Mouse (Mus musculus) large intestine, adult 2 months (tissue): Measurements from ENCODE around the gene Disp2. TPM values are rescaled to one million over a fixed set of nuclear protein-coding genes. Genes with fewer than 3 reads are reported as not detected.

Source experiments
- DNase-seq: peaks from one replicate; pipeline ENCODE4 v3.0.0-alpha.2; 2012; ENCODE audit warnings: low read depth, low spot score
- WGBS: fragments of 180-500 bp; shearing (Covaris S2); methylation state at CpG from one replicate; pipeline ENCODE4 v1.1.7; 2018; 5-methylcytosine and 5-hydroxymethylcytosine counted together
- polyA plus RNA-seq: library from polyadenylated mRNA; depleted of rRNA; stranded (reverse); fragments of >200 nt; gene quantifications from 2 replicates; pipeline ENCODE4 v1.2.3, GENCODE M21; 2012

Gene Disp2
- polyA plus RNA-seq, 1 experiment: 2.8 TPM

GRCm38 (mm10) chr2:118755407-118755806, 24.1 kb upstream of the Disp2 start:
- DNase-seq: no peak
- WGBS: 78% methylated on average over 6 of the region's 6 CpGs

- 74% methylated on average over 4 of the region's 4 CpGs for WGBS
- no peak for DNase-seq
These were observed 23.4 kb upstream of the Disp2 start for GRCm38 (mm10) chr2:118756103-118756502.

GRCm38 (mm10) chr2:118759828-118760227, 19.7 kb upstream of the Disp2 start:
- 10% methylated on average over 8 of the region's 8 CpGs for WGBS
- no peak for DNase-seq

- DNase-seq: no peak
- 82% methylated on average over 11 of the region's 11 CpGs for WGBS
These were observed 19.1 kb upstream of the Disp2 start for GRCm38 (mm10) chr2:118760311-118761025.

- 86% methylated on average over 12 of the region's 12 CpGs for WGBS
- no peak for DNase-seq
These were observed 18.2 kb upstream of the Disp2 start for GRCm38 (mm10) chr2:118761358-118761757.

GRCm38 (mm10) chr2:118761906-118762783, 17.4 kb upstream of the Disp2 start, which contains the start of gene Ccdc9b:
Gene Ccdc9b (minus strand): TSS chr2:118762661.
- 20% methylated on average over 29 of the region's 29 CpGs for WGBS

GRCm38 (mm10) chr2:118762784-118763148, 16.8 kb upstream of the Disp2 start:
- DNase-seq: no peak
- WGBS: 10% methylated on average over 10 of the region's 10 CpGs

More at GRCm38 (mm10) chr2:118761906-118762783, 17.4 kb upstream of the Disp2 start, which contains the start of gene Ccdc9b:
- no peak for DNase-seq

GRCm38 (mm10) chr2:118763469-118763868, 16.1 kb upstream of the Disp2 start:
- no peak for DNase-seq
- WGBS: 66% methylated on average over 7 of the region's 7 CpGs

- 32% methylated on average over 11 of the region's 11 CpGs for WGBS
- no peak for DNase-seq
These were observed 15.3 kb upstream of the Disp2 start for GRCm38 (mm10) chr2:118764094-118764831.

GRCm38 (mm10) chr2:118764875-118765274, 14.6 kb upstream of the Disp2 start:
- WGBS: 45% methylated on average over 5 of the region's 5 CpGs
- DNase-seq: no peak

GRCm38 (mm10) chr2:118766041-118767033, 13.2 kb upstream of the Disp2 start:
- no peak for DNase-seq
- 65% methylated on average over 10 of the region's 10 CpGs for WGBS

GRCm38 (mm10) chr2:118772158-118772874, 7.2 kb upstream of the Disp2 start, which contains the start of gene Phgr1:
Gene Phgr1 (plus strand): TSS chr2:118772769.
- 50% methylated on average over 6 of the region's 6 CpGs for WGBS
- DNase-seq: peak; percentile 95

- no peak for DNase-seq
- WGBS: 23% methylated on average over 2 of the region's 2 CpGs
These were observed 5.0 kb upstream of the Disp2 start for GRCm38 (mm10) chr2:118774536-118774935.

- no peak for DNase-seq
- WGBS: 6% methylated on average over 1 of the region's 1 CpGs
These were observed 4.1 kb upstream of the Disp2 start for GRCm38 (mm10) chr2:118775396-118775795.

GRCm38 (mm10) chr2:118775846-118776245, 3.7 kb upstream of the Disp2 start:
- WGBS: 32% methylated on average over 4 of the region's 4 CpGs
- DNase-seq: no peak

- DNase-seq: no peak
- WGBS: 16% methylated on average over 2 of the region's 2 CpGs
These were observed 3.2 kb upstream of the Disp2 start for GRCm38 (mm10) chr2:118776295-118776694.

GRCm38 (mm10) chr2:118778418-118778817, 1.1 kb upstream of the Disp2 start:
- 38% methylated on average over 4 of the region's 4 CpGs for WGBS
- DNase-seq: no peak

GRCm38 (mm10) chr2:118779065-118779464, 454 bp upstream of the Disp2 start:
- WGBS: 9% methylated on average over 10 of the region's 10 CpGs
- DNase-seq: no peak
